Mouse (Mus musculus) forebrain, embryonic 16.5 days (tissue): ENCODE results near the gene Cox5b. TPM values are rescaled to one million over a fixed set of nuclear protein-coding genes. Genes with fewer than 3 reads are reported as not detected.
A peak's percentile ranks its signal among the peaks of the same experiment; 100 is the strongest.

ENCODE experiments used
- ATAC-seq: fragments of 200-750 bp; cut with Nextera tagmentation; 2 replicates; pipeline ENCODE4 v1.8.0; 2017; ENCODE audit warnings: mild to moderate bottlenecking, moderate library complexity
- H3K27ac ChIP-seq: fragments of 300-500 bp; sonication (generic); 2 replicates; pipeline ENCODE4 v1.5.1; 2014; ENCODE audit warnings: low read length, control low read depth
- H3K27me3 ChIP-seq: fragments of 300-500 bp; sonication (generic); replicated peaks from 2 replicates; pipeline ENCODE4 v1.6.1; 2014; ENCODE audit warnings: low read length; ENCODE audit not compliant: control insufficient read depth, insufficient read depth
- H3K36me3 ChIP-seq: fragments of 300-500 bp; sonication (generic); 2 replicates; pipeline ENCODE4 v1.6.1; 2014; ENCODE audit not compliant: control insufficient read depth, insufficient read depth
- H3K4me1 ChIP-seq: fragments of 300-500 bp; sonication (generic); replicated peaks from 2 replicates; pipeline ENCODE4 v1.6.1; 2014; ENCODE audit warnings: low read length; ENCODE audit not compliant: control insufficient read depth, insufficient read depth
- H3K4me2 ChIP-seq: fragments of 300-500 bp; sonication (generic); 2 replicates; pipeline ENCODE4 v1.6.1; 2014; ENCODE audit warnings: mild to moderate bottlenecking, low read length, control low read depth
- H3K4me3 ChIP-seq: fragments of 300-500 bp; sonication (generic); replicated peaks from 2 replicates; pipeline ENCODE4 v1.5.1; 2014; ENCODE audit warnings: mild to moderate bottlenecking, low read length, control low read depth
- H3K9ac ChIP-seq: fragments of 300-500 bp; sonication (generic); replicated peaks from 2 replicates; pipeline ENCODE4 v1.6.1; 2014; ENCODE audit warnings: low read depth, low read length, control low read depth
- H3K9me3 ChIP-seq: fragments of 300-500 bp; sonication (generic); 2 replicates; pipeline ENCODE4 v1.6.1; 2016; ENCODE audit warnings: low read length; ENCODE audit not compliant: control insufficient read depth
- WGBS: fragments of 180-500 bp; shearing (Covaris S2); extraction: QIAGEN DNeasy Blood & Tissue Kit; methylation state at CpG from one replicate; pipeline ENCODE4 v1.1.7; 2014; 5-methylcytosine and 5-hydroxymethylcytosine counted together
- polyA plus RNA-seq: library from polyadenylated mRNA; unstranded; fragments of >200 nt; fragmentation: Nextera tagmentation; extraction: Ambion mirVana; gene quantifications from 2 replicates; pipeline ENCODE4 v1.2.1, GENCODE M21; 2015

Cox5b gene
- 480 and 516 TPM in 2 replicates for polyA plus RNA-seq

GRCm38 (mm10) chr1:36691271-36692155 lies at the start of gene Cox5b:
Gene Cox5b, plus strand, starts transcription at chr1:36691449.
- Histone ChIP-seq H3K4me1 (peaks cover 10% of the 10 kb centered on the region), H3K9me3 (no peaks in the 10 kb centered on the region), H3K9ac (peak within 1 kb of the TSS; percentile 71), H3K27ac (peak within 1 kb of the TSS; percentile 25; the same call in 1 of the 2 replicates), H3K27me3 (no peaks in the 10 kb centered on the region), H3K4me2 (peak within 1 kb of the TSS; percentile 82), H3K4me3 (peak within 1 kb of the TSS; percentile 50), H3K36me3 (peaks cover 14% of the 10 kb centered on the region)
- 1% methylated on average over 68 of the region's 68 CpGs for WGBS
- peak; percentile 97 for ATAC-seq

GRCm38 (mm10) chr1:36643957-36644614 lies 47.2 kb upstream of the Cox5b start:
- Histone ChIP-seq H3K4me1 (peaks cover 3% of the 10 kb centered on the region; the same call in 1 of the 2 replicates), H3K27ac (no peak overlapping the region), H3K27me3 (no peaks in the 10 kb centered on the region), H3K9me3 (no peaks in the 10 kb centered on the region), H3K36me3 (no peaks in the 10 kb centered on the region), H3K4me3 (no peak overlapping the region), H3K4me2 (no peak overlapping the region), H3K9ac (no peak overlapping the region)
- no peak for ATAC-seq
- 91% methylated on average over 7 of the region's 7 CpGs for WGBS

GRCm38 (mm10) chr1:36644615-36645007 lies 46.6 kb upstream of the Cox5b start:
- Histone ChIP-seq H3K9me3 (no peaks in the 10 kb centered on the region), H3K4me2 (no peak overlapping the region), H3K27me3 (no peaks in the 10 kb centered on the region), H3K9ac (no peak overlapping the region), H3K4me1 (peaks cover 3% of the 10 kb centered on the region; the same call in 1 of the 2 replicates), H3K36me3 (no peaks in the 10 kb centered on the region), H3K4me3 (no peak overlapping the region), H3K27ac (no peak overlapping the region)
- WGBS: 87% methylated on average over 9 of the region's 9 CpGs
- ATAC-seq: no peak

GRCm38 (mm10) chr1:36646285-36646684 lies 45.0 kb upstream of the Cox5b start:
- no peaks in the 10 kb centered on the region for H3K27me3 ChIP-seq
- H3K4me1 ChIP-seq: peaks cover 3% of the 10 kb centered on the region; the same call in 1 of the 2 replicates
- H3K9ac ChIP-seq: no peak overlapping the region
- no peak overlapping the region for H3K4me2 ChIP-seq
- 40% methylated on average over 3 of the region's 3 CpGs for WGBS
- peak; percentile 31 for ATAC-seq
- no peak overlapping the region for H3K27ac ChIP-seq
- no peaks in the 10 kb centered on the region for H3K9me3 ChIP-seq
- H3K4me3 ChIP-seq: no peak overlapping the region
- H3K36me3 ChIP-seq: no peaks in the 10 kb centered on the region

- no peaks in the 10 kb centered on the region for H3K36me3 ChIP-seq
- H3K9me3 ChIP-seq: no peaks in the 10 kb centered on the region
- 70% methylated on average over 5 of the region's 5 CpGs for WGBS
- no peak overlapping the region for H3K4me2 ChIP-seq
- no peak overlapping the region for H3K4me3 ChIP-seq
- H3K27me3 ChIP-seq: no peaks in the 10 kb centered on the region
- peaks cover 3% of the 10 kb centered on the region; the same call in 1 of the 2 replicates for H3K4me1 ChIP-seq
- H3K9ac ChIP-seq: no peak overlapping the region
- no peak overlapping the region for H3K27ac ChIP-seq
- no peak for ATAC-seq
Observed at GRCm38 (mm10) chr1:36647631-36648030, 43.6 kb upstream of the Cox5b start.

GRCm38 (mm10) chr1:36655039-36655438 lies 36.2 kb upstream of the Cox5b start:
- no peaks in the 10 kb centered on the region for H3K36me3 ChIP-seq
- 74% methylated on average over 5 of the region's 5 CpGs for WGBS
- no peaks in the 10 kb centered on the region for H3K27me3 ChIP-seq
- no peak overlapping the region for H3K4me3 ChIP-seq
- ATAC-seq: no peak
- H3K27ac ChIP-seq: no peak overlapping the region
- H3K9ac ChIP-seq: no peak overlapping the region
- no peaks in the 10 kb centered on the region for H3K4me1 ChIP-seq
- H3K4me2 ChIP-seq: no peak overlapping the region
- H3K9me3 ChIP-seq: no peaks in the 10 kb centered on the region

- Histone ChIP-seq H3K9ac (no peak overlapping the region), H3K27ac (no peak overlapping the region), H3K4me1 (no peaks in the 10 kb centered on the region), H3K4me3 (no peak overlapping the region), H3K36me3 (no peaks in the 10 kb centered on the region), H3K27me3 (no peaks in the 10 kb centered on the region), H3K9me3 (no peaks in the 10 kb centered on the region), H3K4me2 (no peak overlapping the region)
- no peak for ATAC-seq
- 93% methylated on average over 3 of the region's 3 CpGs for WGBS
Observed at GRCm38 (mm10) chr1:36656233-36656632, 35.0 kb upstream of the Cox5b start.

- Histone ChIP-seq H3K36me3 (no peaks in the 10 kb centered on the region), H3K4me1 (no peaks in the 10 kb centered on the region), H3K4me3 (no peak overlapping the region), H3K27me3 (no peaks in the 10 kb centered on the region), H3K9me3 (no peaks in the 10 kb centered on the region), H3K4me2 (no peak overlapping the region), H3K9ac (no peak overlapping the region), H3K27ac (no peak overlapping the region)
- WGBS: 82% methylated on average over 4 of the region's 4 CpGs
- no peak for ATAC-seq
Observed at GRCm38 (mm10) chr1:36657658-36658415, 33.4 kb upstream of the Cox5b start.
